Mouse (Mus musculus) adrenal gland, postnatal 4 days (tissue): ENCODE data around the gene Nuf2. TPM values are rescaled to one million over a fixed set of nuclear protein-coding genes. Genes with fewer than 3 reads are reported as not detected.

ENCODE experiments used
- DNase-seq, 2 experiments: peaks; one replicate each; pipeline ENCODE4 v3.0.0; 2021 to 2022; ENCODE audit warnings: low spot score in 2 of 2, mixed read lengths in 2 of 2
- total RNA-seq, 2 experiments: library from RNA; stranded (reverse); gene quantifications; 2 replicates each; pipeline ENCODE4 v1.2.3; 2021

Nuf2 gene
- total RNA-seq, 2 experiments from 2014 or later: 21.8 to 22.6 TPM

DNA sequence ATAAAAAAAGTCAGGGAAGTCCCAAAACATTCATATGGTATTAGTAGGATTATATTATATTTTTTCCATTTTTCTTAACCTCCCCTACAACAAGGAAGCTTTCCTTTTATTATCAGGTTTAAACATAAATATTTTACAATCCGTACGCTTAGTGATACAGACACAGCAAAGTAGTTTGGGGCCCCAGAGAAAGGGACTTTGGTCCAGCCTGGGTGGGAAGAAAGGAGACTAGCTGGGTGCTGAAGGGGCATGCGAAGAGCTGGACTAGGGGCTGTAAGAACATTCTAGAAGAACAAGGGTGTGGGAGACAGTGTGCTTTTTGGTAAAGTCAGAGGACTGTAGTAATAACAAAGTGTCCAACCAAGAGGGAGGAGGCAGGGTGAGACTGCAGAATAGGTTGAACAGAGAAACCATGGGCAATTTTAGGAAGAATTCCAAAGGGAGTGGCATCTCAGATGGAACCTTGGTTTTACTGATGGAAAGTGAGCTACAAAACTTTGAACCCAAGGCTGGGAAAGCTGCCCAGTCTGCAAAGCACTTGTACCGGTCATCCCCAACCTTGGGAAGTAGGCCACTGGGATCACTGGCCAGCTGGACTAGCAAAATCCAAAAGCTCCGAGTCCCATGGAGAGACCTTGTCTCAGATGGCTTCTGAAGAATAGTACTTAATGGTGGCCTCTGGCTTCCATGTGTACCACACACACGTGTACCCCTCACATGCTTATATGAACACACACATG is 48.5 kb downstream of the Nuf2 start:
- DNase-seq: no peak

GRCm38 (mm10) chr1:169471185-169471584 is 60.1 kb downstream of the Nuf2 start:
- DNase-seq: no peak

GRCm38 (mm10) chr1:169467791-169468190 is 63.5 kb downstream of the Nuf2 start:
- no peak for DNase-seq

GRCm38 (mm10) chr1:169462386-169463115 is 68.7 kb downstream of the Nuf2 start:
- DNase-seq: no peak

DNA sequence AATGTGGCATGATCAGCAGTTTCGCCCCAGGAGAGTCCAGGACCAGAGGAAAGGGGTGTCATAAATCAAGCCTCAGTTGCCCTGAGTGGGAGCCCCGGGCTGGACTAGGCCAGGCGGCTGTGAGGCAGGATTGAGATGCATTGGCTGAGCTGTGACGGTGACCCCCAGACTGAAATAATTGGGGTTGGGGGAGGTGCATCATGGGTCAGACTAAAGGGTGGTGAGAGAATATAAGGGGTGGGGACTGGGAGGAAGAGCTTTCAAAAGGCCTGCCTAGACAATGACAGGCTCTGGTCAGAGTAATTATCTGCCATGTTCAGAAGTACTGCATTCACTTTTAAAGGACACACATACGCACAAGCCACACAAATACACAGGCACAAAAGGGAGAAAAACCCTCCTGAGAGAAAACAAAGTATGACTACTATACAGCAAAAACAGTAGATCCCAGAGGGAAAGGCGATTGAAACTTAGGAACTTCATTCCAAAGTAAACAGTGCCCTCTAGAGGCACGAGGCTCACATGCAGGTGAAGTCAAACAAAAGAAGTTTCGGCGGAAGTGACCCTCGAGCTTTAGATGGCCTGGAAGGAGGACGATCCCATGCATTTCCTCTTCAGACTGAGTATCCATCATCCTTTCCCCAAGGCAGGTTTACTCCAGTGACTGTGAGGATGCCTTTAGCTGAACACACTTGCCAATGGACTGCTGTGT is 72.0 kb downstream of the Nuf2 start:
- peak in 1 of 2 experiments; percentile 16 for DNase-seq

Other genes with a start within 250 kb of the Nuf2 start
- 10 to 100 TPM; 35.0 to 39.2 TPM for gene Rgs5, start 124.0 kb upstream of the Nuf2 start, total RNA-seq
- 10 to 100 TPM; 52.7 to 55.5 TPM for gene Rgs4, start 216.2 kb upstream of the Nuf2 start, total RNA-seq